Mouse (Mus musculus): ENCODE results near the gene Ppm1k.

DNA sequence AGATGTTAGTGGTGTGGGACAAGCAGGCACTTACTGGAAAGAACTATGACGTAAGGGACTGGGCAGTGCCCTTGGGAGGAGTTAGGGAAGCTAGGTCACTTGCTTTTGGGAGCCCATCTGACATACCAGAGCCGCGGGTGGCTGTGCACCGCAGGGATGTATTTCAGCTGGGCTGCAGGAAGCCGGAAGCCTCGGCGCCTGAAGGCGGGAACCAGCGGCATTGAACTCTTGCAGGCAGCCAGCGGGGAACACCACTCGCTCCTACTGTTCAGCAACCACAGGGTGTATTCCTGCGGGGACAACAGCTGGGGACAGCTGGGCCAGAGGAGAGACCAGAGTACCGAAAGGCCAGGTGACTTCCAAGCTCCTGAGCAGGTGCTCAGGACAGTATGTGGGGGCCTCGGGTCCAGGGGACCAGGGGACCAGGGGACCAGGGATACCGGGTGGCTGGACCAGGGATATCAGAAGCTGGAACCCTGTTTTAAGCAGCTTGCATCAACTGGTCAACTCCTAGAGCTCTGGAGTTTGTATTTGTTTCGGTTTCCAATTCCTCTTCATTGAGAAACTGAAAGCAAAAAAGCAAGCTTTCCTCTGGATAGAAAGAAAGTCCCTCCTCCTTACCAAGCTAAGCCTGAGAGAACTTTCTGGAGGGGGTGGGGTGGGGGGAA, 45.7 kb upstream of the Ppm1k start, which contains the start of gene Herc6:
- TF ChIP-seq CTCF (IDR thresholded peaks at IDR 0.05; ENCODE audit: low read depth) (no peak), EP300 (IDR thresholded peaks at IDR 0.05; ENCODE audit: low read depth) (no peak)
